26 mouse cellular contexts compared by ENCODE assay signal in genomic region chr7:138209769-138210168, GRCm38 (mm10).
DNase-seq lines count a peak whose midpoint lies in the region; ATAC-seq lines count a peak whose summit lies in the region.
"Had no signal": no experiment of that assay in that cellular context is flagged by ENCODE, and none has a peak within 500 bp of the region (broad histone marks: within the 10 kb centered on the region; RNA-seq: fewer than 3 reads in every experiment).

No protein-coding gene starts in this region.

- DNase-seq in heart, embryonic 10.5 days (ENCODE audit: low spot score) = peak; percentile 92
- no peak for DNase-seq in heart, adult 11 months
- no peak for DNase-seq in heart, adult 9 months (ENCODE audit: low spot score in 2 of 2)
- DNase-seq in cerebellum, postnatal 10 days = no peak
- DNase-seq: adrenal gland, postnatal 36 days; cerebellum, adult 11 months; cerebellum, adult 9-11 months; forebrain, postnatal 0 days; gastrocnemius, postnatal 14 days; kidney, adult 8-10 months; kidney, postnatal 14 days; lung, adult 2 months; lung, postnatal 14 days; thymus, adult 18-20 months; thymus, postnatal 36 days had no signal

- H3K4me2 ChIP-seq in heart, embryonic 16.5 days (ENCODE audit: low read depth, low read length) = peak overlapping the region; percentile 24
- H3K4me2 ChIP-seq in liver, embryonic 12.5 days = no peak overlapping the region
- no peak overlapping the region for H3K4me2 ChIP-seq in hindbrain, embryonic 12.5 days (replicated peaks)
- H3K4me2 ChIP-seq: intestine, embryonic 15.5 days; midbrain, embryonic 15.5 days had no signal

- H3K9me3 ChIP-seq in heart, embryonic 10.5 days = no peaks in the 10 kb centered on the region
- H3K9me3 ChIP-seq in heart, embryonic 16.5 days (replicated peaks; ENCODE audit: control insufficient read depth, low read length) = no peaks in the 10 kb centered on the region
- no peaks in the 10 kb centered on the region for H3K9me3 ChIP-seq in liver, embryonic 12.5 days (replicated peaks)
- H3K9me3 ChIP-seq in hindbrain, embryonic 12.5 days (replicated peaks) = no peaks in the 10 kb centered on the region
- H3K9me3 ChIP-seq: forebrain, embryonic 10.5 days; intestine, embryonic 15.5 days; limb, embryonic 10.5 days; midbrain, embryonic 15.5 days had no signal

- no peaks in the 10 kb centered on the region for H3K36me3 ChIP-seq in heart, embryonic 10.5 days
- no peaks in the 10 kb centered on the region for H3K36me3 ChIP-seq in heart, embryonic 16.5 days (ENCODE audit: control insufficient read depth, insufficient read depth)
- H3K36me3 ChIP-seq in liver, embryonic 12.5 days = no peaks in the 10 kb centered on the region
- H3K36me3 ChIP-seq in hindbrain, embryonic 12.5 days = no peaks in the 10 kb centered on the region
- H3K36me3 ChIP-seq: forebrain, embryonic 10.5 days; intestine, embryonic 15.5 days; limb, embryonic 10.5 days; midbrain, embryonic 15.5 days had no signal

- no peaks in the 10 kb centered on the region for H3K27me3 ChIP-seq in heart, embryonic 10.5 days (ENCODE audit: insufficient read depth, poor library complexity, severe bottlenecking)
- H3K27me3 ChIP-seq in heart, embryonic 16.5 days (ENCODE audit: control insufficient read depth, insufficient read depth, low read length) = no peaks in the 10 kb centered on the region
- no peaks in the 10 kb centered on the region for H3K27me3 ChIP-seq in liver, embryonic 12.5 days (replicated peaks)
- no peaks in the 10 kb centered on the region for H3K27me3 ChIP-seq in hindbrain, embryonic 12.5 days
- H3K27me3 ChIP-seq: intestine, embryonic 15.5 days; midbrain, embryonic 15.5 days; Patski had no signal

- H3K9ac ChIP-seq in heart, embryonic 16.5 days (ENCODE audit: low read length) = no peak overlapping the region
- no peak overlapping the region for H3K9ac ChIP-seq in liver, embryonic 12.5 days
- H3K9ac ChIP-seq in hindbrain, embryonic 12.5 days = no peak overlapping the region
- H3K9ac ChIP-seq: forebrain, postnatal 0 days; intestine, embryonic 15.5 days; midbrain, embryonic 15.5 days had no signal

- peak overlapping the region; percentile 67; the same call in 1 of the 2 replicates for H3K27ac ChIP-seq in heart, embryonic 10.5 days
- no peak overlapping the region for H3K27ac ChIP-seq in heart, embryonic 16.5 days (ENCODE audit: low read length)
- no peak overlapping the region for H3K27ac ChIP-seq in liver, embryonic 12.5 days
- H3K27ac ChIP-seq in hindbrain, embryonic 12.5 days = no peak overlapping the region
- H3K27ac ChIP-seq: forebrain, embryonic 10.5 days; intestine, embryonic 15.5 days; limb, embryonic 10.5 days; midbrain, embryonic 15.5 days had no signal

- H3K4me1 ChIP-seq in heart, embryonic 10.5 days = peaks cover 29% of the 10 kb centered on the region
- H3K4me1 ChIP-seq in heart, embryonic 16.5 days (ENCODE audit: control insufficient read depth, insufficient read depth, low read length) = peaks cover 9% of the 10 kb centered on the region; the same call in 1 of the 2 replicates
- no peaks in the 10 kb centered on the region for H3K4me1 ChIP-seq in liver, embryonic 12.5 days
- peaks cover 18% of the 10 kb centered on the region; the same call in 1 of the 2 replicates for H3K4me1 ChIP-seq in hindbrain, embryonic 12.5 days
- H3K4me1 ChIP-seq: intestine, embryonic 15.5 days; midbrain, embryonic 15.5 days had no signal

- WGBS in heart, embryonic 10.5 days = 7% methylated on average over 5 of the region's 5 CpGs
- WGBS in heart, embryonic 16.5 days = 12% methylated on average over 5 of the region's 5 CpGs
- WGBS in liver, embryonic 12.5 days (ENCODE audit: insufficient replicate concordance) = 20% methylated on average over 5 of the region's 5 CpGs
- 68% methylated on average over 5 of the region's 5 CpGs for WGBS in hindbrain, embryonic 12.5 days

- ATAC-seq in heart, embryonic 16.5 days (replicated peaks; ENCODE audit: extremely low read depth, insufficient read depth, low FRiP score) = peak; percentile 84
- ATAC-seq in common myeloid progenitor, adult 5-6 weeks (replicated peaks; ENCODE audit: low read depth, poor library complexity, severe bottlenecking) = peak; percentile 15; the same call in 1 of the 2 replicates
- ATAC-seq in liver, embryonic 12.5 days = 0 out of 2 replicates have a peak, but pooled peaks have one; percentile 49
- ATAC-seq in hindbrain, embryonic 12.5 days (ENCODE audit: low FRiP score) = no peak
- ATAC-seq: CD4-positive, CD25-positive, alpha-beta regulatory T cell, adult 4 months; forebrain, postnatal 0 days; hindbrain, embryonic 16.5 days; intestine, embryonic 15.5 days; midbrain, embryonic 15.5 days; Patski had no signal

- peak overlapping the region; percentile 27; the same call in 1 of the 2 replicates for H3K4me3 ChIP-seq in heart, embryonic 10.5 days
- H3K4me3 ChIP-seq in heart, embryonic 16.5 days (ENCODE audit: low read length) = peak overlapping the region; percentile 2; the same call in 1 of the 2 replicates
- H3K4me3 ChIP-seq in liver, embryonic 12.5 days = no peak overlapping the region
- no peak overlapping the region for H3K4me3 ChIP-seq in hindbrain, embryonic 12.5 days
- H3K4me3 ChIP-seq: forebrain, embryonic 10.5 days; intestine, embryonic 15.5 days; limb, embryonic 10.5 days; midbrain, embryonic 15.5 days had no signal

Comparison
In these comparisons a context has a peak if more than half of its experiments do, and no peak if none do; other contexts are left out.
1. H3K4me3 ChIP-seq: peak in heart, embryonic 10.5 days (single experiment) and heart, embryonic 16.5 days (single experiment); none in liver, embryonic 12.5 days (single experiment) and hindbrain, embryonic 12.5 days (single experiment).